Mouse (Mus musculus): ENCODE measurements around the gene Olfr958. TPM values are rescaled to one million over a fixed set of nuclear protein-coding genes. Genes with fewer than 3 reads are reported as not detected.

The Olfr958 gene
- polyA plus RNA-seq (2015; fragmentation: Nextera tagmentation; extraction: Ambion mirVana) = not detected in 2 replicates

DNA sequence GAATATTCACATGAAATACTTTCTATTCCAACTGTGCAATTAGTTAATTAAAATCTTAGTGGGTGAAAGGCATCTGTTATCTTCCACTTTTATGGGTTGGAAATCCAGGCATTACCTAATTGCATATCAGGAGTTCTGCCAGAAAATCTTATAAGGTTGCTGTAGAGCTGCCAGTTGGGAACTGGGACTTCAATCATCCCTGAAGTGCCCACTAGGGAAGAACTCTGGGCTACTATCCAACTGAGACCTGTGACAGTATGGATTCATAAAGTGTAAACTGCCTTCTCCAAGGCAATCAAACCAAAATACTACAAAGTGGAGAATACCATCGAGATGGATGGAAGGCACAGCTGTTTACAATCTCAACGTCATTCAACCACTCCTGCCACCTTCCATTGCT lies at the start of gene Olfr958:
Gene Olfr958, minus strand, starts transcription at position 109 of the 400 bp plus-strand sequence.
- ATAC-seq = no peak
- Histone ChIP-seq H3K36me3 (no peaks in the 10 kb centered on the region), H3K9ac (replicated peaks) (no peak within 1 kb of the TSS), H3K27ac (no peak within 1 kb of the TSS), H3K27me3 (no peaks in the 10 kb centered on the region), H3K9me3 (no peaks in the 10 kb centered on the region), H3K4me2 (replicated peaks) (no peak within 1 kb of the TSS), H3K4me3 (replicated peaks) (no peak within 1 kb of the TSS), H3K4me1 (replicated peaks) (peaks cover 13% of the 10 kb centered on the region; the same call in 1 of the 2 replicates)
- 68% methylated on average over 2 of the region's 2 CpGs for WGBS

DNA sequence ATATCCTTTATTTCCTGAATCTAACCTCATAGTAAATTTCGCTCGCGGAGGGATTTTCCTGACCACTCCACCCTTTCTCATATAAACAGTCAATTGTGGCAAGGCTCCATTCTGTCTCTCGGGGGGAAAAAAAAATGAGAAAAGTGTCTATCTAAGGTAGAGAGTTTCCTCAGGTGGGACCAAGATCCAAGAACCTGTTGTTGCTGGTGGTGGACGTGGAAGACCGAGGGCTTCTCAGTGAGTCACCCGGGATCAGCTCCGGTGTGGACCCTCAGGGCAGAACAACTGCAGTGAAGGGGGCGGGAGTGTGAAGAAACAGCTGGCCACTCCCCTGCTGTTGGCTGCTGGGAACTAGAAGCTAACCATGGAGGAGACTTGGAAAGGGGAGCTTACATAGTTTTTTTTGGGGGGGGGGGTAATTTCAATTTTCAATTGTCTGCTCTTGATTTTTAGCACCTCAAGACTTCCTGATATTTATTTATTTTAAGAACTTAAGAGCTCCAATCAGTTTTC lies 49.5 kb upstream of the Olfr958 start:
- H3K4me3 ChIP-seq (replicated peaks) = peak overlapping the region; percentile 47
- peaks cover 3% of the 10 kb centered on the region; the same call in 1 of the 2 replicates for H3K27me3 ChIP-seq
- ATAC-seq = peak; percentile 69
- 1% methylated on average over 9 of the region's 9 CpGs for WGBS
- peak overlapping the region; percentile 53 for H3K27ac ChIP-seq
- no peaks in the 10 kb centered on the region for H3K36me3 ChIP-seq
- no peaks in the 10 kb centered on the region for H3K9me3 ChIP-seq
- peak overlapping the region; percentile 81 for H3K4me2 ChIP-seq (replicated peaks)
- H3K9ac ChIP-seq (replicated peaks) = peak overlapping the region; percentile 58
- peaks cover 21% of the 10 kb centered on the region for H3K4me1 ChIP-seq (replicated peaks)

DNA sequence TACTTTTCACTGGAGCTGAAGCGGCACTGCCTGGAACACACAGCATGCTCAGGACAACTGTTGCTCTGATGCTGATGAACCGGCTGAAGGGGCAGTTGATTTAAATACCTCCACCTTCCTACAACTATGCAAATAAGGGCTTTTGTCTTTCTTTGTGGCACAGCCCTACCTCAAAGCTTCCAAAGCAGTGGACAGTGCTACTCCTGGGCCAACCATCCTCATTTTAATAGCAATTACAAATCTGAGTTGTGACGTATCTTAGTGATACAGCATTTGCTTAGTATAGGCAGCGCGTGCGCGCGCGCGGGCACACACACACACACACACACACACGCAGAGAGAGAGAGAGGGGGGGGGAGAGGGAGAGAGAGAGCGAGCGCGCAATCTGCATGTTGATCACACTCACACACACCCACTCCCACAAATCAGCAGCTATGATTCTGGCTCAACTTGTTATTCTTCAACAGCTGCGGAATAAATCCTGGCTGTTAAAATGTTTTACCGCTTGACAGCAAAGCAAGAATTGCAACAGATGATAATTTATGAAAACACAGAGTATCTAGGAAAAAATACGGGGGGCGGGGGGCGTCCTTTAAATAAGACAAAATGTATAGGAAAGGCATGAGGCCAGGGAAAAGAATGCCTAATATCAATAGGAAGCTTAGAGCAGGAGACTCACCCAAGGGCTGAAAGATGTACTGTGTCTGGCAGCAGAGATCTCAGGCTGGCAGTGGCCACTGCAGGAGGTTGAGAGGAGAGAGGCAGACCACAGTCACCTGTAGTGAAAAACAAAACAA lies 48.9 kb upstream of the Olfr958 start:
- Histone ChIP-seq H3K4me2 (replicated peaks) (peak overlapping the region; percentile 81), H3K27me3 (0 out of 2 replicates have a peak, but pooled peaks cover 3% of the 10 kb centered on the region), H3K4me1 (replicated peaks) (peaks cover 21% of the 10 kb centered on the region), H3K9me3 (no peaks in the 10 kb centered on the region), H3K9ac (replicated peaks) (peak overlapping the region; percentile 58), H3K4me3 (replicated peaks) (peak overlapping the region; percentile 47), H3K27ac (peak overlapping the region; percentile 53), H3K36me3 (no peaks in the 10 kb centered on the region)
- WGBS = under 1% methylated on average over 19 of the region's 19 CpGs
- ATAC-seq = peak; percentile 90

DNA sequence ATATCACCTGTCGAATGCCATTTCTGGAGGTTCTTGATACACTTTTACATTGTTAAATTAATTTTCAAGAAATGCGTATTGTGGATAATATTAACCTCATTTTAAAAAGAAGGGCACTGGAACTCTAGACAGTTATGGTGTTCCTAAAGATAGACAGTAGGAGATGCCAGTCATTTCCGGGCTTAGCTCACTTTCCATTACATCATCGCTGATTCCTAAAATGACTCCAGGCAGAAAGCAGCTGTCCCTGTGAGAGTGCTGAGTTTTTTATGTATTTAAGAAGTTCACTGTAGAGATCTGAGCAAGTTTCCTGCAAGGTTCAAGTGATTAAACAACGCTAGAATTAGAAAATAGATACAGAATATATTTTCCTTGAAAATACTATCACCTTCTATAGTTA lies 23.2 kb upstream of the Olfr958 start:
- ATAC-seq = no peak
- no peak overlapping the region for H3K4me2 ChIP-seq (replicated peaks)
- no peak overlapping the region for H3K27ac ChIP-seq
- no peak overlapping the region for H3K9ac ChIP-seq (replicated peaks)
- 94% methylated on average over 5 of the region's 5 CpGs for WGBS
- no peak overlapping the region for H3K4me3 ChIP-seq (replicated peaks)
- H3K36me3 ChIP-seq = no peaks in the 10 kb centered on the region
- no peaks in the 10 kb centered on the region for H3K9me3 ChIP-seq
- H3K27me3 ChIP-seq = no peaks in the 10 kb centered on the region
- H3K4me1 ChIP-seq (replicated peaks) = no peaks in the 10 kb centered on the region

DNA sequence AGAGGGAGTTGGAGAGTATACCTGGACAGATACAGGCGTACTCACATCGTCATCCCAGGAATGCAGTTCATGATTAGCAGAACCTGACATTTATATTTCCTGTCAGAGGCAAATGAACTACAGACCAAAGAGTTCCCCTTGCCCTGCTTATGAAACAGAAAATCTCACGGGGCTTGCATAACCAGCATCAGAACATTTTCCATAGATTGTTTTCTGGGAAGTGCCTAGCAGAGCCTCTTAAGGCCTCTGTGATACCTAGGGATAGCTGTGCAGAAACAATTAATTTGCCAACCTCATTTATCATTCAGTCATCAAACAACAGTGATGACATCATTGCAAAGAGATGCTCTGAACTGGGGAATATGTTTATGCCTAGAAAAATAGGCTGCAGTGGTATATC lies 21.6 kb upstream of the Olfr958 start, which contains the start of gene Olfr959:
Gene Olfr959, minus strand, starts transcription at position 101 of the 400 bp plus-strand sequence.
- H3K9me3 ChIP-seq = no peaks in the 10 kb centered on the region
- no peaks in the 10 kb centered on the region for H3K27me3 ChIP-seq
- WGBS = 87% methylated on average over 3 of the region's 3 CpGs
- ATAC-seq = no peak
- no peak within 1 kb of the TSS for H3K4me3 ChIP-seq (replicated peaks)
- no peak within 1 kb of the TSS for H3K9ac ChIP-seq (replicated peaks)
- H3K4me2 ChIP-seq (replicated peaks) = no peak within 1 kb of the TSS
- H3K36me3 ChIP-seq = no peaks in the 10 kb centered on the region
- H3K27ac ChIP-seq = no peak within 1 kb of the TSS
- no peaks in the 10 kb centered on the region for H3K4me1 ChIP-seq (replicated peaks)

DNA sequence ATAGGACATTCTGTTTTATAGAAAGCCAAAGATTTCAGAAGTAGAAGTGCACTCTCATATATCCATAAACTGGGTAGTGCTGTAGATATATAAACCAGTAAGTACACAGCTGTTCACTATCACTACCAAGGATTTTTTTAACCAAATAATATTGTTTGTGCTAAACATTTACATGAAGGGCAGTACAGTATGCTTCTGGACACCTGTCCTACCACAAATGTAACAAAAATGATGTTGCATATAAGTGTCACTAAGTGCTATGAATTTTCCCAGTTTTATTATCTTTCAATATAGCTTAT lies 4.4 kb upstream of the Olfr958 start:
- peak; percentile 53 for ATAC-seq
- no peaks in the 10 kb centered on the region for H3K36me3 ChIP-seq
- H3K27ac ChIP-seq = peak overlapping the region; percentile 89
- no peak overlapping the region for H3K4me3 ChIP-seq (replicated peaks)
- no peaks in the 10 kb centered on the region for H3K9me3 ChIP-seq
- H3K9ac ChIP-seq (replicated peaks) = no peak overlapping the region
- H3K4me2 ChIP-seq (replicated peaks) = no peak overlapping the region
- no peaks in the 10 kb centered on the region for H3K27me3 ChIP-seq
- H3K4me1 ChIP-seq (replicated peaks) = peaks cover 13% of the 10 kb centered on the region; the same call in 1 of the 2 replicates

DNA sequence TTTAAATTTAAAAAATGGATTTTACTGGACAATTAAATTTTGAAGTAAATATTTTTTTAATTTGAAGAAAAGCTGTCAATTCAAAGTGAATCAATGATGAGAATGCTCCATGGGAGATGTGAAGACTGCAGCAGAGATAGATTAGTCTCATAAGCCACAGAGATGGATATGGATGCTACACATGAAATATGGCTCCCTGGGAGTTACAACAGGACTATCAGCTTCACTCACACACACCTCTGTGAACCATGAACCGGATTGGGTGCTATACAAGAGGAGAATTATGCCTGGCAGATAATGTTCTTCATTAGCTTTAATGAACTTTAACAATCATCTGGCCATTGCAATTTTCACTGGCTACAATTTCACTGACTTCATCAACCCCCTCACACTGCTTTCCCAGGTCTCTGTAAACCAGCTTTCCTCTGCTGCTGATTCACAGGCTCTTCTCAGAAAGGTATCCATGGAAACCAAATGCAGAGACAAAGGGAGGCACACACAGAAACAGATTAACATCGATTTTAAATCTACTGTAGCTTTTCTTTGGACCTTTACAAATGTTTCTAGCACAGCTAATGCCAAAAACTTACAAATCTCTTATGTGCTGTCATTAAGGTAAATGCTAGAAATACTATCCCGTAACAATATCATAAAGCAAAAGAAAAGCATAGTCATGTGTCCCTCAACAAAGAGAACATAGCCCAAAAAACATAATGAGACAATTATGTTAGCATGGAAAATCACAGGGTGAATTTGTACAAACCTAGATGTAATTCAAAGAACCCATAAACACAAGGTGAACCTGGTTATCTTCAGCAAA lies 3.9 kb upstream of the Olfr958 start:
- Histone ChIP-seq H3K4me2 (replicated peaks) (peak overlapping the region; percentile 11; the same call in 1 of the 2 replicates), H3K9me3 (no peaks in the 10 kb centered on the region), H3K9ac (replicated peaks) (no peak overlapping the region), H3K4me3 (replicated peaks) (no peak overlapping the region), H3K36me3 (no peaks in the 10 kb centered on the region), H3K27me3 (no peaks in the 10 kb centered on the region), H3K4me1 (replicated peaks) (peaks cover 13% of the 10 kb centered on the region; the same call in 1 of the 2 replicates), H3K27ac (peak overlapping the region; percentile 89)
- peak; percentile 95 for ATAC-seq
- 16% methylated on average over 3 of the region's 3 CpGs for WGBS

DNA sequence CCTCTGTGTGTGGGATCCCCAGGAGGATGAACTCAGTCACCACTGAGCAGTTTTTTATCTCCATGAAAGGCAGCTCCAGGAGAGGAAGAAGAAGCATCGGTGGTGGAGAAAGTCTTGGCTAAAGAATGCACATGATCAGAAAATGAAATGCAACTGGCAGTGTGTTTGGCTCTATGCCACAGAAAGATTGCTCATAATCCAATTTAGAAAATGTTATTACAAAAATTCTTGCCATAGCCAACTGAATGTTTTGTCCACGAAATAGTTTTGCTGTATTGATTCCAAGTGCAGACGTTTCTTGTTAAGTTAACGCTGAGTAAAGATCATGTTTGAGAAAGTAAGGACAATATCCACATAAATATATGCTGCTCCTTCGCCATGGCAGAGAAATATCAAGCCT lies 3.0 kb downstream of the Olfr958 start:
- no peaks in the 10 kb centered on the region for H3K9me3 ChIP-seq
- H3K4me3 ChIP-seq (replicated peaks) = no peak overlapping the region
- no peak overlapping the region for H3K4me2 ChIP-seq (replicated peaks)
- no peaks in the 10 kb centered on the region for H3K36me3 ChIP-seq
- H3K9ac ChIP-seq (replicated peaks) = no peak overlapping the region
- ATAC-seq = no peak
- WGBS = 79% methylated on average over 5 of the region's 5 CpGs
- no peaks in the 10 kb centered on the region for H3K27me3 ChIP-seq
- H3K4me1 ChIP-seq (replicated peaks) = no peaks in the 10 kb centered on the region
- no peak overlapping the region for H3K27ac ChIP-seq

DNA sequence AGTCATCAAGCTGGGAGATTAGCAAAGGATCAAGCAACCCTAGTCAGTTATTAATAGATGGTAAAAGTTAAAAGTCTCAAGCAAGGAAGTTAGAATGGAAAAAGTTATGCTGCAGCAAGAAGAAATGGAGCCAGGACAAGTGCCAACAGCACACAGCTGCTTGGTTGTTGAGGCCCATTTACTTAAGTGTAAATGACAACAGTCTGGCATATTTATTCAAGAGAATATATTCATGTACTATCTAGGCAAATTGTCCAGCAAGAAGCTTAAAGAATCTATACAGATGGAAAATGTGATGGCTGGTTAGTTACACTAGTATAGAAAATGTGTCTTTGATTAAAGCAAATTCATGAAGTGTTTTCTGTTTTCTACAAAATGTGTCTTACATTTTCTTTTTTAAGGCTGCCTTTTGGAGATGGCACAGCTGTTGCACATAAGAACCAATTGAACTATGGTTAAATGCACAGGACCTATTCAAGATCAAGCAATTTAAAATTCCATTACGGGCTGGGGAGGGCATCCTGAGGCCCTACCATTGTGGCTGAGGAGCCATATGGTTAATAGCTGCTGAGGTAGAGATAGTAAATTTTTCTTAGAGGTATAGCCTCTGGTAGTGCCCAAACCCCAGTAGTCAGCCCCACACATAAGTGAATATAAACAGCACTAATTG lies 30.1 kb downstream of the Olfr958 start:
- Histone ChIP-seq H3K27me3 (no peaks in the 10 kb centered on the region), H3K9ac (replicated peaks) (no peak overlapping the region), H3K4me1 (replicated peaks) (no peaks in the 10 kb centered on the region), H3K27ac (no peak overlapping the region), H3K4me2 (replicated peaks) (no peak overlapping the region), H3K4me3 (replicated peaks) (no peak overlapping the region), H3K36me3 (no peaks in the 10 kb centered on the region), H3K9me3 (no peaks in the 10 kb centered on the region)
- ATAC-seq = no peak
- 90% methylated on average over 1 of the region's 1 CpGs for WGBS

DNA sequence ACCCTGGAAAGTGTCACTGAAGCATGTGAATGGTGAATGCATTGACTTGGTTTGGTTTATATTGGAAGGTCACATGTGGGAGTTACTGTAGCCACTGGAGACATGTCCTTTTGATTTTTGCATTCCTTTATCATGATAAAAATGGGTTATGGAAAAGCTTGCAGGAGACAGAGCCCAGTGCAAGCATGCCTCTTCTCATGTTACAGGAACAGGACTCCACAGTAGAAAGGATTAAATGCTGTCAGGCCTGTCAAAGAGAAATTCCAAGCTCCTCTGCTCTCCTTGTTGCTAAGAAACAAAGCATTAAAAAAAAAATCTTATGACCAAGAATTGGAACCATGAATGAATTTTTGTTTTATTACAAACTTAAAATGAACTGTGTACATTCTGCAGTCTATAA lies 35.3 kb downstream of the Olfr958 start:
- H3K27me3 ChIP-seq = no peaks in the 10 kb centered on the region
- no peak overlapping the region for H3K27ac ChIP-seq
- no peaks in the 10 kb centered on the region for H3K36me3 ChIP-seq
- H3K4me1 ChIP-seq (replicated peaks) = no peaks in the 10 kb centered on the region
- ATAC-seq = no peak
- H3K9me3 ChIP-seq = no peaks in the 10 kb centered on the region
- H3K4me2 ChIP-seq (replicated peaks) = no peak overlapping the region
- H3K9ac ChIP-seq (replicated peaks) = no peak overlapping the region
- H3K4me3 ChIP-seq (replicated peaks) = no peak overlapping the region

DNA sequence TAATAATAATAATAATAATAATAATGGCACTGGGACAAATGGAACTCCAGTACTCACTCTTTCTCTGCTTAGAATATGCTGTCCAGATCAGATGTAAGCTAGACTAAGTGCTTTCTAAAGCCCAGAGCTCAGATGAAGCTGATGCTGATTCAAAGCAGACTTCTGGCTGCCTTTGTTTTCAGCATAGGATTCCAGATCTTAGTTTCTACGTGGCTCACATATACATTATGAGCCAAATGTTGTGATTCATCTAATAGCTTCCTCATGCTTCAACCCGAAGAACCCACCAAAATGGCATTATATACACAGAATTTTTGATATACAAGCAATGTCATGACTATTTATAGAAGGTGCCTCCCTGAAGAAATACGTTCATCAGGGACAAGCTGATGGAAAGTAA lies 38.3 kb downstream of the Olfr958 start, which contains the start of gene Olfr957:
Gene Olfr957, minus strand, starts transcription at position 279 of the 400 bp plus-strand sequence.
- H3K4me3 ChIP-seq (replicated peaks) = no peak within 1 kb of the TSS
- H3K4me1 ChIP-seq (replicated peaks) = no peaks in the 10 kb centered on the region
- H3K27me3 ChIP-seq = no peaks in the 10 kb centered on the region
- no peak within 1 kb of the TSS for H3K4me2 ChIP-seq (replicated peaks)
- no peak within 1 kb of the TSS for H3K9ac ChIP-seq (replicated peaks)
- H3K27ac ChIP-seq = no peak within 1 kb of the TSS
- no peaks in the 10 kb centered on the region for H3K9me3 ChIP-seq
- 86% methylated on average over 3 of the region's 3 CpGs for WGBS
- no peak for ATAC-seq
- no peaks in the 10 kb centered on the region for H3K36me3 ChIP-seq
